Mouse (Mus musculus) T-helper 2 cell (primary cell): ENCODE measurements at regions not wholly inside any gene's neighbourhood (a gene's known extent, or its start where the extent isn't known, plus 50 kb on each side); places are given as distances from the start of the nearest gene placed in this dataset.

Experiments
- in situ Hi-C: fragments of 300-600 bp; cut with MboI, MseI; formaldehyde crosslinking; loops from one replicate; pipeline ENCODE4 v1.15.1; 2025; ENCODE audit warnings: high pct_unique_total_duplicates

- in situ Hi-C loops, result no loop called here
Measured at GRCm38 (mm10) chr19:26249751-26250150, 355.1 kb upstream of the Smarca2 start.

- in situ Hi-C loops, result no loop called here
Measured at GRCm38 (mm10) chr19:26258677-26259076, 346.2 kb upstream of the Smarca2 start.

GRCm38 (mm10) chr19:26261530-26261929, 343.3 kb upstream of the Smarca2 start:
- in situ Hi-C loops, result no loop called here

GRCm38 (mm10) chr19:26296360-26296759, 308.5 kb upstream of the Smarca2 start:
- in situ Hi-C loops, result no loop called here

GRCm38 (mm10) chr19:26308477-26309135, 296.2 kb upstream of the Smarca2 start:
- in situ Hi-C loops, result no loop called here

- in situ Hi-C loops, result no loop called here
Measured at GRCm38 (mm10) chr19:26318977-26319376, 285.9 kb upstream of the Smarca2 start.

- in situ Hi-C loops, result no loop called here
Measured at GRCm38 (mm10) chr19:26323682-26324081, 281.2 kb upstream of the Smarca2 start.

GRCm38 (mm10) chr19:26339120-26339519, 265.7 kb upstream of the Smarca2 start:
- in situ Hi-C loops, result no loop called here

GRCm38 (mm10) chr19:26340155-26340554, 264.7 kb upstream of the Smarca2 start:
- in situ Hi-C loops, result no loop called here

GRCm38 (mm10) chr19:26355054-26355453, 249.8 kb upstream of the Smarca2 start:
- in situ Hi-C loops, result no loop called here

- in situ Hi-C loops, result loop anchor here (10.0 kb wide), 1 partner anchor 309 kb away; no protein-coding TSS in a partner anchor
Measured at GRCm38 (mm10) chr19:26383961-26384381, 220.9 kb upstream of the Smarca2 start.

GRCm38 (mm10) chr19:26386075-26386474, 218.8 kb upstream of the Smarca2 start:
- in situ Hi-C loops, result loop anchor here (10.0 kb wide), 1 partner anchor 311 kb away; no protein-coding TSS in a partner anchor

- in situ Hi-C loops, result no loop called here
Measured at GRCm38 (mm10) chr19:26412684-26413083, 192.2 kb upstream of the Smarca2 start.

- in situ Hi-C loops, result no loop called here
Measured at GRCm38 (mm10) chr19:26414476-26415024, 190.3 kb upstream of the Smarca2 start.

- in situ Hi-C loops, result no loop called here
Measured at GRCm38 (mm10) chr19:26419781-26420180, 185.1 kb upstream of the Smarca2 start.

- in situ Hi-C loops, result no loop called here
Measured at GRCm38 (mm10) chr19:26439163-26439562, 165.7 kb upstream of the Smarca2 start.

GRCm38 (mm10) chr19:26445309-26445708, 159.5 kb upstream of the Smarca2 start:
- in situ Hi-C loops, result no loop called here

- in situ Hi-C loops, result no loop called here
Measured at GRCm38 (mm10) chr19:26447427-26448023, 157.3 kb upstream of the Smarca2 start.

- in situ Hi-C loops, result no loop called here
Measured at GRCm38 (mm10) chr19:26461712-26462111, 143.1 kb upstream of the Smarca2 start.

GRCm38 (mm10) chr19:26465228-26465627, 139.6 kb upstream of the Smarca2 start:
- in situ Hi-C loops, result no loop called here

GRCm38 (mm10) chr19:26466244-26466643, 138.6 kb upstream of the Smarca2 start:
- in situ Hi-C loops, result no loop called here

- in situ Hi-C loops, result no loop called here
Measured at GRCm38 (mm10) chr19:26467179-26467651, 137.6 kb upstream of the Smarca2 start.

- in situ Hi-C loops, result no loop called here
Measured at GRCm38 (mm10) chr19:26472659-26473058, 132.2 kb upstream of the Smarca2 start.
